Mouse (Mus musculus): ENCODE data around the gene Smim8.
"Not testable (repeated sequence)": the region's sequence is repeated elsewhere in the genome, so short reads cannot be mapped to it uniquely, and the experiment has no call there.

Smim8 gene

GRCm38 (mm10) chr4:34777677-34778527 lies at the start of gene Smim8:
Gene Smim8, minus strand, starts transcription at chr4:34778423.
- peak; percentile 84 for DNase-seq (ENCODE audit: low spot score)

GRCm38 (mm10) chr4:34823901-34824300 lies 45.7 kb upstream of the Smim8 start:
- no peak for DNase-seq (ENCODE audit: low spot score)

DNA sequence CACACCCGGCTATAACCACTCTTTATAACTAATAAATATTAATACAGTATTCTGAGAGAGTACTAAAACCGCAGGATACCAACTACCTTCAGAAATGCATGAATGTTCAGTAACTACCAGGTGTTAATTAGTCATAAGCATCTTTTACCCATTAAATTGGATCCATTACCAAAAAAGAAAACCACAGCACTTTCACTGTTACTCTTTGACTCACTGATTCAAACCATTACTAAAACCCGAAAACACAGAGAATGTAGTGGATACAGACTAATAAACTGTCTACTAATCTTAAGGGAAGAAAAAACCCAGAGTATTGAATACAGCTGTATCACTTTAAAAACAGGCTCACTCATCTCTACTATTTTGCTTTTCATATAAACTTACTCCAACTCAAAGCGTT lies 41.7 kb upstream of the Smim8 start:
- no peak for DNase-seq (ENCODE audit: low spot score)

DNA sequence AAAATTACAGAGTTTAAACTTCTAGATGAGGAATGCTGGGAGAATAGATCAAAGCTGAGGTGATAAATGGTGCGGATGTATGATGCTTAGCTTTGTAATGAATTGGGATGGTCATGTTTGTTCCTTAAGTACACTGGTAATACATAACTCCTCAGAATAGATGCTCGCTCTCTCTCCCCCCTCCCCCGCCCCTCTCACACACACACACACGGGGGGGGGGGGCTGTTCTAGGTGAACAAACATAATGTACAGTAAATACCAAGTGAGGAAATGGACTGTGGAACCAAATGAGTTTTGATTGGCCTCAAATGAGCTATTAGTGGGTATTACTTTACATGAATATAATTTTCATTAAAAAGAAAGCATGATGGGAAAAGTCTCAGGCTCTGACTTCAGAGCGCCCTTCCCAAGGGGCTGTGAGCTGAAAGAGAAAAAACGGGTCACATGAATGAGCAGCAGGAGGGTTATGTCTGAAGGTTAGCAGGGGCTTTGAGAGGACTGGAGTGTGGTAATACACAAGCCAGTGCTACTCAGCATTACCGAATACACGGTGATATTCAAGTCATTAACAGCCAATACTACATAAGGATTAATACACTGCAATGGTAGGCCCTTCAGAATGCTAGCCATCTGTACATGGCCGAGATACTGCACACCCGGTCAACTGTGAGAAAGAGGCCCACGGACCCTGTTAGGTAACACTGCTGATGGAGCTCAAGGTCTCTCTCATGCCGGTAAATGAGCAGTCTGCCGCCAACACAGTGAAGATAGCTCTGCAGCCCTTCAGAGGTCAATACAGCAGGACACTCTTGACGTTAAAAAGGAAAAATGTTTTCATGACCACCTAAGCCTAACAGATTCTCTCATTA lies 23.2 kb upstream of the Smim8 start:
- DNase-seq (ENCODE audit: low spot score): no peak

- no peak for DNase-seq (ENCODE audit: low spot score)
These were observed 19.8 kb upstream of the Smim8 start for GRCm38 (mm10) chr4:34798005-34798404.

DNA sequence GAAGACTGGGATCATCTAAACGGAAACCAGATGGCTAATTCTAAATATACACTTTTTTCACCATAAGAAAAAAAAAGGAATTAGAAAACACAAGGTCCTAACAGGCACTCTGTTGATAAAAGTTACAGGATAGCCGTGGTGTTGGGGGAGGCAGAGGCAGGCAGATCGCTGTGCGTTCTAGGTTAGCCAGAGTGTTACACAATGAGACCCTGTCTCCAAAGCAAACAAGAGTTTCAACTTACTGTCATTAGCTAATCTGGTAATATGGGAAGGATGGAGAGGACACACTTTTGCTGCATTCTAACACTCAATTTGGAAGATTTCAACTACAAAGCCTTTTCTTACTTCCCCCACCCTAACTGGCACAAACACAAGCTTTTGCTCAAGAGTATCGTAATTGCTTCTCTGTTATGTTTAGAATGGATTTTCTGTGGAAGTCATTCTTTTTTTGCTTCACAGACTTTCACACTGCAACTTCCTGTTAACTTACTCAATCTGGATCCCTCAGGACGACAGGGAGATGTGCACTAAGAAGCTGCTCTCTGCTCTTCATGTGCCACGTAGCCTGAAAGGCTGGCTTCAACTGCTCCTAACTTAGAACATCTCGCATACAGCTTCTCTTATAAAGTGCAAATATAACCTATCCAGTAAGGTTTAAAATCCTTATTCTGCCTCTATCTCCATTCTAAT lies 19.2 kb upstream of the Smim8 start:
- no peak for DNase-seq (ENCODE audit: low spot score)

DNA sequence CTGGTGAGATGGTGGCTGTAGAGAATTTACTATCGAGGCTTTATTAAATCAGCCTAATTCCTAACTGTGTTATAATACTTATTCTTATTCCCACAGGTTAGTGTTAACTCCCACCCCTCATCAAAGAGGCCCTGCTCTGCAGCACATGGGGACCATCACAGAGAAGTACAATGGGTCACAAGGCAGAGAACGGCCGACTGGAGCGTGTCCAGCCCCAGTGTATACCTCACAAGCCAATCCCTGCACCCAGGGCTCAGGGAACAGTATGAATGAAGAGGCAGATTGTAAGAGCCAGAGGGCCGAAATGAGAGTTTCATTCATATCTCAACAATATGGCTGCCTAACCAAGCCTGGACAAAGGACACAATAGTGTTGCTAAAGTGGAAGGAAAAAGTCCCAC lies 18.1 kb upstream of the Smim8 start:
- DNase-seq (ENCODE audit: low spot score): no peak

DNA sequence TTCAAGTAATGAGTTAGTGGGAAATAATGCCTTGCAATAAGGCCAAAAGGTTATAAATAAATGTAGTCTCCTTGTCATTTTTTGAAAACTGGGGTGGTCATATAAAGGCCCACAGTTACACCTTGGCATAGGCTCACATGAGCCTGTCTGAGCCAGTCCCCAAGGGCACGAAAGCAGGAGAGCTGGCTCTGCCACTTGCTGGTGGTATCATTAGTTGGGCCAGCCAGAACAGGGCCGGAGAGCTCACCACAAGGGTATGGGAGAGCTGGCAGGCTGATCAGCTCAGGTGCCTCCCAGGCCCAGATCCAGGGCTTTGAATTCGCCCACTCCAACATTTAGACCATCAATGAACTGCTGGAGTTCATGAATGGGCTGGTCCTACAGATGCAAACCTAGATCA lies 8.3 kb upstream of the Smim8 start:
- DNase-seq (ENCODE audit: low spot score): no peak

GRCm38 (mm10) chr4:34785646-34786045 lies 7.4 kb upstream of the Smim8 start:
- no peak for DNase-seq (ENCODE audit: low spot score)

DNA sequence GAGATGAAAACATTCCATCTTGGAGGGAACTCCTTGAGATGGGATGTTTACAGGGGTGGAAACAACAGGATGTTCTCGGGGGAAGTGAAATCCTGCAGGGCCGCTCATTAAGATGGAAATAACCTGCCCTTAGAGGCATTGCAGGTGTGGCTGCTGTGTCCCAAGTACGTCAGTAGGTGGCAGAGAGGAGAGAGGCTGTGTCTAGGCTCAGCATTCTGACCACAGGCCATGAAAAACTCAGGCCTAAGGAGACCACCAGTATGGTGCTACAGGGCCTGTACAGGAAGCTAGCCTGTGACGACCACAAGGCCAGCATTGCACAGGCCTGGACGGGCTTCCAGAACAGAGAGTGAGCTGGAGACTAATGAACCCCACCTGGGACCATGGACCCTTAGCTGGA lies 6.6 kb upstream of the Smim8 start:
- no peak for DNase-seq (ENCODE audit: low spot score)

DNA sequence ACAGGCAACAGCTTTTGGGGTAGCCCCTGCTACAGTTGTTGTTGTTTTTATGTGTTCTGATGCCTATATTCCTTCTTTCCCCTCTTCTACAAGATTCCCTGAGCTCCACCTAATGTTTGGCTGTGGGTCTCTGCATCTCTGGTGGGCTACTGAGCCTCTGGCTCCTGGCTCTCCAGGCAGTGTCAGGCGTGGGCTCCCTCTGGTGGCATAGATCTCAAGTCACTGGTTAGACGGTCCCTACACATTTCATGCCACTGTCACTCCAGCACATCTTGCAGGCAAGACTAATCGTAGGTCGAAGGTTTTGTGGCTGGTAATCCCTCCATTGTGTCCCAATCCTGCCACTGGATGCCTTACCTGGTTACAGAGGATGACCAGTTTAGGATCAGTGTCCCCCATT lies 4.5 kb upstream of the Smim8 start:
- DNase-seq (ENCODE audit: low spot score): no peak

GRCm38 (mm10) chr4:34771652-34772371 lies 6.4 kb downstream of the Smim8 start:
- no peak for DNase-seq (ENCODE audit: low spot score)

GRCm38 (mm10) chr4:34756163-34756562 lies 22.1 kb downstream of the Smim8 start, which contains the start of gene Gm136:
Gene Gm136, minus strand, starts transcription at chr4:34756263.
- DNase-seq (ENCODE audit: low spot score): no peak

DNA sequence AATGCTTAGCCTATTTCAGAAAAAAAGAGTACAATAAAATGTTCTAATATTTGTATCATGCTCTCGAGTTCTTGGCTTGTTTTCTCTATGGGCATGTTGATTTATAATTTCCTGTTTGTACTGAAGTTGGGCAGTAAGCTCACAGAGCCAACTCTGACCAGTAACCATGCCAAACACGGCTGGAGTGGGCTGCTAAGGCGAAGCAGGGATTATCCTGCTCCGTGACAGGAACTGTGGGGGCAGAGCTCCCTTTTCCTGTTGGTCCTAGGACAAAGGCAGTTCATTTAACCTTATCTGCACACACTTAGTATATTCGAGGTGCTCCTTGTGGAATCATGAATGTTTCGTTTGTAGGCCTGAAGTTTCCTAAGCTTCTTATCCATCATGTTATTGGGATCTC lies 29.0 kb downstream of the Smim8 start:
- DNase-seq (ENCODE audit: low spot score): no peak

DNA sequence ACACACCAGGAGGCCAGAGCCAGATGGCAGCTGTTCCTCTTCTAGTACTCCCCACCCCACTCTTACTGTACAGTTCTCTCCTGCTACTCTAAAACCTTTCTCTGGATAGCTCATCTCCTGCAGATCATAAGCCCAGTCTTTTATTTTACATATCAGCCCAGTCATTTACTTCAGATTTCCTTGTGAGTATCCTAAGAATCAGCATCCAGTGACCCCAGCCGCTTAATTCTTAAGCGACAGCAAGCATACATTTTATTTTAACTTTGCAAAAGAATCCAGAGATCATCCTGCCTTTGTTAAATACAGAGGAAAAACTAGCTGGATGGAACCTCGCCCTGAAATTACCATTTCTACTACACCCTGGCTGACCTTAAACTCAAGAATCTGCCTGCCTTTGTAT lies 43.8 kb downstream of the Smim8 start:
- no peak for DNase-seq (ENCODE audit: low spot score)

GRCm38 (mm10) chr4:34733415-34733814 lies 44.8 kb downstream of the Smim8 start:
- not testable (repeated sequence) for DNase-seq (ENCODE audit: low spot score)

GRCm38 (mm10) chr4:34729851-34730341 lies 48.3 kb downstream of the Smim8 start, which contains the start of gene Cfap206:
Gene Cfap206, minus strand, starts transcription at chr4:34730206.
- DNase-seq (ENCODE audit: low spot score): peak; percentile 49

GRCm38 (mm10) chr4:34725710-34726109 lies 52.5 kb downstream of the Smim8 start:
- not testable (repeated sequence) for DNase-seq (ENCODE audit: low spot score)

DNA sequence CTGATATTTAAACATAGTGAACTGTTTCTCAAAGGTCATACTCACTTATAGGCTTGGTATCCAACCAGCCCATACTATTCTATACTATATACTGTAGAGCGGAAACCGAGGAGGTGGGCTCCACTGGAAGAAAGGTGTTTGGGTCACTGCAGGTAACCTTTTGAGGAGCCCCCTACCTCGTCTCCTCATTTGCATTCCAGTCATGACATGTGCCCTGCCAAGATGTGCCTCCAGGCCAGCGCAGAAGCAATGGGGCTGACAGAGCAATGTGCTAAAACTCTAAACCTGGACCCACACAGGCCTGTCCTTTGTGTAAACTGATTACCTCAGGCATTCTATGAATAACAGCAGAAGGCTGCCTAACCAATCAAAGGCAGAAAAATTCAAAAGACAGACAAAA lies 53.9 kb downstream of the Smim8 start:
- no peak for DNase-seq (ENCODE audit: low spot score)

GRCm38 (mm10) chr4:34723186-34723585 lies 55.0 kb downstream of the Smim8 start:
- no peak for DNase-seq (ENCODE audit: low spot score)

GRCm38 (mm10) chr4:34720127-34720895 lies 57.9 kb downstream of the Smim8 start:
- no peak for DNase-seq (ENCODE audit: low spot score)

Data from ovary, postnatal 10 days (tissue).